Mouse (Mus musculus) adrenal gland, adult 8-10 months (tissue): ENCODE measurements around the gene Rpusd4. TPM values are rescaled to one million over a fixed set of nuclear protein-coding genes. Genes with fewer than 3 reads are reported as not detected.

ENCODE experiments used
- DNase-seq: peaks from one replicate; pipeline ENCODE4 v3.0.0; 2022
- total RNA-seq, 4 experiments: library from RNA; stranded (reverse); gene quantifications; 2 replicates each; pipeline ENCODE4 v1.2.4; 2022

Gene Rpusd4
- total RNA-seq, 4 experiments from 2014 or later, result 20.4 to 26.9 (median 22.4) TPM

DNA sequence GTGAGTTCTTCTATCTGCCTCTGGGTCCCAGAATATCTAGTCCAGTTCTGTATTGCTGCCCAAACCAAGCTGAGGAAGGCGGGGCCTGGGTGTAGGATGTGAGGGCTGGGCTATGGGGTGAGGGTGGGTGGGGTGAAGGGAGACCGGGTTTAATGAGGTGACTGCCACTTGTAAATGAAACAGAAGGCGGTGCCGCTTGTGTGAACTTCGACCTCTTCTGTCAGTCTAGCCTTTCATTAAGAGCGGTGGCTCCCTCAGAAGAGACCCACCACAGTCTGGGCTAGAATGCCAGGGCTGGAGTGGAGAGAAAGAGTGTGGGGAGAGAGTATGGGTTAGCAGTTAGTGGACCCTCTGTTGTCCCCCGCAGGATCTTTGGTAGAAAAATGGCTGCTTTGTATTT lies 22.3 kb downstream of the Rpusd4 start:
- DNase-seq, result no peak

DNA sequence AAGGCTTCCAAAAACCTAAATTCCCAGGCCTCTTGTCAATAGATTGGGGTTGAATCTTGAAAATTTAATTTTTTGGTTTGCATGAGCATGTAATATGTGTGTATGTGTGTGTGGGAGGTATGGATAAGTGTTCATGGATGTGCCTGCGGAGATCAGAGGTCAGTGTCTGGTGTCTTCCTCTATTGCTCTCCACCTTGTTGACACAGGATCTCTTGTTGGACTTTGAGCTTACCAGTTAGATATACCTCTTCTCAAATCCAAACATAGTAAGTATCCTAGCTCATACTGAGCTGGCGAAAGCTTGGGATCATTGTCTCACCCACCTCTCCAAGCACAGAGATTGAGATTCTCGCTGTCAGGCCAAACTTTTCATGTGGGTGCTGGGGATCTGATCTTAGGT lies 22.8 kb downstream of the Rpusd4 start:
- no peak for DNase-seq

DNA sequence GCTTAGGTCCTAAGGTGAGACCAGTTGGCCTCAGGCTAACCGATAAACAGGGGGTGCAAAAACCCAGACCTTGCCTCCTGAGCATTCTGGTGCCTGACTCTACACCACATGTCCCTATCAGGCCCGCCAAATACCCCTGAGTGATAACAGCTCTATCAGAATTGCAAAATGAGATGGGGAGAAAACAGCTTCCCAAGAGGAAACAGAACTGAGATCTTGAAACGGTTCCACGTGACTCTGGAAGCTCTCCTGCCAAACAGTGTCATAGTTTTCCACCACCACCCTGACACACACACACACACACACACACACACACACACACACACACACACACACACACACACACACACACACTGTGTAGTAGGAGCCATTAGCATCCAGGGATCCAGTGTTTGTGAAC lies 23.3 kb downstream of the Rpusd4 start:
- DNase-seq, result no peak

DNA sequence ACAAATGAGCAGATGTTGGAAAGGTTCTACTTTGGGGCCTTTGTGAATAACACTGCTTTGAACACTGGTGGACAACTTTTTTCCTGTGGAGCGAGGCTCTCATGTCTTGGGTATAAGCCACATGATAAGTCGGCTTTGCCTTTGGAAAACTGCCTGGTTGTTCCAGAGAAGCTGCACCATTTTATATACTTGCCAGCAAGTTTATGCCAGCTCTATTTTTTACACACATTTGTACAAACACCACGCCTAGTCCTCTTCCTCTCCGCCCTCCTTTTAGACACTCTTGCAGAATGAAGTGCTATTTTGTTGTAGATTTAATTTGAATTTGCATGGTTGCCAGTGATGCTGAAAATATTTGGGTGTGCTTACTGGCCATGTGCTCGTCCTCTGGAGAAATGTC lies 25.8 kb downstream of the Rpusd4 start:
- DNase-seq, result no peak

GRCm38 (mm10) chr9:35297791-35298190 lies 30.1 kb downstream of the Rpusd4 start:
- DNase-seq, result no peak

- DNase-seq, result no peak
Observed at GRCm38 (mm10) chr9:35302172-35302571, 34.5 kb downstream of the Rpusd4 start.

- no peak for DNase-seq
Observed at GRCm38 (mm10) chr9:35307461-35307860, 39.8 kb downstream of the Rpusd4 start.

GRCm38 (mm10) chr9:35310377-35310776 lies 42.7 kb downstream of the Rpusd4 start:
- no peak for DNase-seq

GRCm38 (mm10) chr9:35312516-35312915 lies 44.9 kb downstream of the Rpusd4 start:
- no peak for DNase-seq

DNA sequence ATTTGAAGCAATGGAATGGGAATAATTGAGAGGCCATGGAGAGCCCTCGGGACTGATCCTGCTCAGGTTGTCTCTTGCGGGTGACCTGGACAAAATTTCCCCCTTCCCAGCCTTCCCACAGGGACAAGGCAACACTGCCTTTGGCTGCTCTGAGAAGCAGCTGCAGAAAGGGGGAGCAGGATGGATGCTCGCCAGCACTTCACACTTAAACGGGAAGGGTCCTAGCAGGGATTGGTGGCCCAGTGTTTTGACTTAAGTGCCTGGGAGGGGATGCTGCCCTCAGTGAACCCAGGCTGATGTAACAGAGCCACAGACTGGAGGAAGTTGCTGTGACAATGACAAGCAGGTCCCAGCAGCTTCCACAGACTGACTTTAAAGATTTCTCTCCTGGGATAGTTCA lies 45.9 kb downstream of the Rpusd4 start:
- DNase-seq, result no peak

- DNase-seq, result no peak
Observed at GRCm38 (mm10) chr9:35314254-35314653, 46.6 kb downstream of the Rpusd4 start.

- DNase-seq, result no peak
Observed at GRCm38 (mm10) chr9:35316771-35317211, 49.1 kb downstream of the Rpusd4 start.

DNA sequence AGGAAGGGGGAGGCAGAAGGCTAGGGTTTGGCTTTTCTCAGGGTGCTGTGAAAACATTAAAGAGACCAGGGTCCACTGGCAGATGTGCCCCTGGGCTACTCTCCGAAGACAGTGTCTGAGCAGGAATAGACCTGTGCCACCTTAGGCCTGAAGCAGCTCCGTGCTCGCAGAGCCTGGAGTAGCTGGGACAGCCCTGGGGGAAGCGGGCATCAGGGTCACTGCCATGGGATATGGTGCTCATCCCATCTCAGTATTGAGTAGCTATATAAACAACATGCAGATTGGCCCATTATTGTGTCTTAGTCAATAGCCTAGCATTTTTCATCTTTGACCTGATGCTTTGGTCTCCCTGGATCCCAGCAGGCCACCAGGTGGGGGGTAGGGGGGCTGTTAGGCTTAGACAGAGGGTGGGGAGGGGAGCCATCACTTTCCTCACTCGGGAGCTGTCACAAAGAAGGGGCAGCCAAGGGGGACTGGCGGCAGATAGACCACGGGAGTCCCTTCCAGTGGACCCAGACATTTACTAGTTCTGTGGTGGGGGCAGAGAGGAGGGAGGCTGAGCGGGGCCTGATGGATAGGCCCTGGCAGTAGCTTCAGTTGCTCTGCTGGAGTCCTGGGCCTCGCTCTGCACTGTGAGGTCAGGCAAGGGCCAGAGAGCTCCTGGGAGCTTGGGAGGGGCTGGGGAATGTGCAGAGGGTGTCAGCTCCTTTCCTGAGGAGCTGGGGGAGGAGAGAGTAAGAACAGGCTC lies 49.7 kb downstream of the Rpusd4 start:
- no peak for DNase-seq

- no peak for DNase-seq
Observed at GRCm38 (mm10) chr9:35318537-35319172, 51.0 kb downstream of the Rpusd4 start.

- DNase-seq, result no peak
Observed at GRCm38 (mm10) chr9:35320288-35320687, 52.6 kb downstream of the Rpusd4 start.

DNA sequence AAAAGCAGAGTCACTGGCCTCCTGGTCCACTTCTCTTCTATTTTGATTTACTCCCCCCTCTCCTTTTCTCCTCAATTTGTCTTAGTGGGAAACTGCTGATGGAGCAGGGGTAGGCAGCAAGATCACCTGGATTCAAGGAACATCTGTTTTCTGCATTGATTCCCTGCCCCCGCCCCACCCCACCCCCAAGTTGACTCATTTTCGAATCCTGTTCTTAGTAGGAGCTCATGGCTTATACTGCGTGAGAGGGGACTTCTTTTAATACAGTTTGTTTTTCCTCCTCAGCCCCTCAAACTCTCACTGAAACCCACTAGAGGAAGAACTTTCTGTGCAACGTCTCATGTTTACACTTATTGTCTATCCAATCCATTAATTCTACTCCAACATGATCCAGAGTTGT lies 56.3 kb downstream of the Rpusd4 start:
- DNase-seq, result no peak

DNA sequence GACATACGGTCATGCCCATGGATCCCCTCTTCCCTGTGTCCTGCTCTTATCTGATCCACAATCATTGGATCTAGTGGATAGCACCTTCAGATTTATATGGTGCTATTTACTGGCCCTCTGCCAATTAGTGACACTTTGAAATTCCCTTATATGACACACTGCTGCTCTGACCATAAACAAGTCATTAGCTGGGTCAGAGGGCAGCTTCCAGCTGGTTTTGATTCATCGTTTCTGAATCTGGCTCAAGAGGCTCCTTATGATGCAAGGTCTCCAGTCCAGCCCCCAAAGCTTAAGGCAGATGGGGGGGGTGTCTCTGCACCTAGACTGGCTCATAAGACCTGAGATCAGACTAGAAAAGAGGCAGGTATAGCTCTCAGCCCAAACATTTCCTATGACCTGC lies 56.9 kb downstream of the Rpusd4 start:
- no peak for DNase-seq

GRCm38 (mm10) chr9:35326644-35327263 lies 59.1 kb downstream of the Rpusd4 start:
- no peak for DNase-seq

Other genes starting within 250 kb of the Rpusd4 start
- 10 to 100 TPM; 32.8 to 55.5 (median 44.3) TPM for gene St3gal4, start 148.6 kb upstream of the Rpusd4 start, total RNA-seq
- 10 to 100 TPM; 23.6 to 34.1 (median 29.9) TPM for gene Dcps, start 91.8 kb upstream of the Rpusd4 start, total RNA-seq
- 100 to 1,000 TPM; 140 to 169 (median 165) TPM for gene Srpr, start 67.7 kb upstream of the Rpusd4 start, total RNA-seq
- 1 to 10 TPM; 6.1 to 9.6 (median 6.5) TPM for gene Tirap, start 67.6 kb upstream of the Rpusd4 start, total RNA-seq
- 10 to 100 TPM; 48.5 to 62.4 (median 56.3) TPM for gene Foxred1, start 56.8 kb upstream of the Rpusd4 start, total RNA-seq
- gene Fam118b, start 60 bp upstream of the Rpusd4 start, total RNA-seq, result 10 to 100 TPM in 3 of 4 experiments, 1 to 10 TPM in 1; 9.5 to 18.4 (median 15.5) TPM
- 10 to 100 TPM; 11.2 to 15.8 (median 12.5) TPM for gene Cdon, start 153.3 kb downstream of the Rpusd4 start, total RNA-seq